Mouse (Mus musculus): Measurements from ENCODE around the gene Olfr91.

Gene Olfr91

GRCm38 (mm10) chr17:37062101-37062641 lies 35.9 kb downstream of the Olfr91 start:
- no peak for DNase-seq (ENCODE audit: low read depth, low spot score)

- no peak for DNase-seq (ENCODE audit: low read depth, low spot score)
Measured at GRCm38 (mm10) chr17:37061435-37061834, 36.6 kb downstream of the Olfr91 start.

DNA sequence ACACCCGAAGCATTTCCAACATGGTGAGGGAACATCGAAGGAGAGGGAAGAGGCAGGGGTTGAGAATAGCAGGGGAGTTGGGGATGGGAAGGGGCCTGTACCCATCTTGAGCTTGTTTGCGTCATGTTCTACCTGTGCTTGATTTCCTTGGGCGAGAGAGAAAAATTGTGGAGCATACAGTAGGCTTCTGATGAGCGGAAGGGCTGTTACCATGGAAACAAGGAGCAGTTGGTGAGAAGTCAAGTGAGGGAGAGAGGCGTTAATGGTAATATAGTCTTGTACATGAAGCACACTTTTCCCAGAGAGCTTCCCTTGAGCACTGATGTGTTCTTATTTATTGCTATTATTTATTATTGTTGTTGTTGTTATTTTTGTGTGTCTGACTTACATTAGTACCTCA lies 41.1 kb downstream of the Olfr91 start:
- no peak for DNase-seq (ENCODE audit: low read depth, low spot score)

DNA sequence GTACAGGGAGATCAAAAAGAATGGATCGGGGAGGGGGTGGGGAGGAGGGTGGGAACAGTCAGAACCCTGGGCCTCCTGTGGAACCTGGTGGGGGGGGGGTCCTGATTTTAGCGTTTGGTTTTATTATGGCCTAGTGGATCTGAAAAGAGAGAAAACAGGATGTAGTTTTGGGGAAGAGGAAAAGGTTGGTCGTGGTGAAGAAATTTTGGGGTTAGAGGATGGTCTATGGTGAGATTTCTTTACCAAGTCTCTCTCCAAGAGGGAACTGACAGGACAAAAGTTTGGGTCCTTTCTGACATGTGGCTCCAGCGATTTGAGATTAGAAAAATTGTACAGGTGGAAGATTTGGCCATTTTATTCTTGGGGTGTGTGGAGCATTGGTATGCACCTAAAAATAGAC lies 46.3 kb downstream of the Olfr91 start:
- no peak for DNase-seq (ENCODE audit: low read depth, low spot score)

DNA sequence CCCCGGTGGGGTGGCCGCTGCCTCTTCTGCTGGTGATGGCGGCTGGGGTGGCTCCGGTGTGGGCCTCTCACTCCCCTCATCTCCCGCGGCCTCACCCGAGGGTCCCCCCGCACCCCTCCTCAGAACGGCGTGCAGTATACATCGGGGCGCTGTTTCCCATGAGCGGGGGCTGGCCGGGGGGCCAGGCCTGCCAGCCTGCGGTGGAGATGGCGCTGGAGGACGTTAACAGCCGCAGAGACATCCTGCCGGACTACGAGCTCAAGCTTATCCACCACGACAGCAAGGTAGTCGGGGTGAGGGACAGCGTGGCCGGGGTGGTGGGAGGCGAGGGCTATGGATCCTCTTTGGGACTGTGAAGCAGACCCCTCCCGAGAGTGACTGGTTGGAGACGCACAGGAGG lies 47.2 kb downstream of the Olfr91 start:
- DNase-seq (ENCODE audit: low read depth, low spot score), result peak; percentile 8

DNA sequence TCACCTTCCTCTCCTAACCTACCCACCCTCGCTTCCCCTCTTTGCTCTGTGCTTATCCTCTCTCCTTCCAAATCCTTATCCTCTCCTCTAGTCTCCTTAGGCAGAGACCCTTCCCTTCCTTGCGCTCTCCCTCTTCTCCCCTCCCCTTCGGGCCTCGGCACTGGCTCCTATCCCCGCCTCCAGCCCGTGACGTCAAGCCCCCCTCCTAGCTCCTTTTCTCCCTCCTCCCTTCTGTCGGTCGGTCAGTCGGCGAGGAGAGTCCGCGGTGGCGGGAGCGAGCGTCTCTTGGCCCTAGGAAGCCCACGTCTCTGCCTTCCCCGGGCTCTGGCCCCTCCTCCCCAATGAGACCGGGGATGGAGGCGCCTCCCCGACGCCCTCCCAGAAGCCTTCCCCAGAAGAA lies 47.7 kb downstream of the Olfr91 start:
- peak; percentile 88 for DNase-seq (ENCODE audit: low read depth, low spot score)

DNA sequence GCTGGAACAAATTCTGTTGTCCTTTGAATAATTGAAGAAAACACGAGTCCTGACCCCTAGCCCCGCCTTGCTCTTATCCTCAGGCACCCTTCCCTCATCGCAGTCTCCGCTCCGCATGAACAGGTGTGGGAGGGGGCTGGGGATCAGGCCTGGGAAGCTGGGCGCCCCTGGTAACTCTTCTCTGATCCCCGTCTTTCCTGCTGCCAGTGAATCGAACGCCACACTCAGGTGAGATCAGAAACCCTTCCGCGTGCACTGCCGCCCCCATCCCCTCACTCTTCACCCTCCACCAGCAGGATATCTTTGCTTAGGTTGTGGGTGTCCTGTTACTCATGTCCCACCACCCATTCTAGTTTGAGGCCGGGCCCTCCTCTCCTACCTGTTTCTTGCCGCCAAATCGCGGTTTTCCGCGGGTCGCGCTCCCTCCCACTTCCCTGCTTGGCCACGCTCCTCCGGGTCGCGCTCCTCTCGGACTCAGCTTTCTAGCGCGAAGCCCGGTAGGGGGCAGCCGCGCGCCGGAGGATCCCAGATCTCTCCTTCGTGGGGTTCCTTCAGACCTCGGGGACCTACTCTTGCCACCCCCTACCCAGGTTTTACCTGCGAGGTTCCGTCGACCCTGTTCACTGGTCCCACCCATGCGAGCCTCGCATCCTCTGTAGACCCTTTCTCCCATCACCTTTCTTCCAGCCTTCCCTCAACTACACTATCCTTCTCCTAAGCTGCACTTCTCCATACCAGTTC lies 48.3 kb downstream of the Olfr91 start:
- DNase-seq (ENCODE audit: low read depth, low spot score), result peak; percentile 74

GRCm38 (mm10) chr17:37048383-37048782 lies 49.7 kb downstream of the Olfr91 start:
- DNase-seq (ENCODE audit: low read depth, low spot score), result no peak

DNA sequence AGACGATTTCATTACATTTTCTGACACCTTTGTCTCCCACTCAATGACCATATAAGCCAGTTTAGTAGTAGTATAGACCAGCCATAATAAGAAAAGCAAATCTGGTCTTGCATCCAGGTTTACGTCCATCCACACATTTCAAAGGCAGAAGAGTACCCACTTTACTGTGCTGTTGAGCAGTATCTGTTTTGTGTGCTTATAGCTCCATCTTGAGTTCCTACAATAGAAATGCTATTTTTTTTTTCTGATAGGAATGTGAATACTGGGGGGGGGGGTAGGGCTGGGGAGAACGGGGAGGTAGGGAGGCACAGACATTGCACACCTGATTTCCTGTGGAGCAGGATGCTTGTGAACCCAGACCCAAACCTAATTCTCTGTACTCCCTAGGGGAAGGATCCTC lies 50.1 kb downstream of the Olfr91 start:
- DNase-seq (ENCODE audit: low read depth, low spot score), result no peak

- no peak for DNase-seq (ENCODE audit: low read depth, low spot score)
Measured at GRCm38 (mm10) chr17:37047332-37047976, 50.6 kb downstream of the Olfr91 start.

DNA sequence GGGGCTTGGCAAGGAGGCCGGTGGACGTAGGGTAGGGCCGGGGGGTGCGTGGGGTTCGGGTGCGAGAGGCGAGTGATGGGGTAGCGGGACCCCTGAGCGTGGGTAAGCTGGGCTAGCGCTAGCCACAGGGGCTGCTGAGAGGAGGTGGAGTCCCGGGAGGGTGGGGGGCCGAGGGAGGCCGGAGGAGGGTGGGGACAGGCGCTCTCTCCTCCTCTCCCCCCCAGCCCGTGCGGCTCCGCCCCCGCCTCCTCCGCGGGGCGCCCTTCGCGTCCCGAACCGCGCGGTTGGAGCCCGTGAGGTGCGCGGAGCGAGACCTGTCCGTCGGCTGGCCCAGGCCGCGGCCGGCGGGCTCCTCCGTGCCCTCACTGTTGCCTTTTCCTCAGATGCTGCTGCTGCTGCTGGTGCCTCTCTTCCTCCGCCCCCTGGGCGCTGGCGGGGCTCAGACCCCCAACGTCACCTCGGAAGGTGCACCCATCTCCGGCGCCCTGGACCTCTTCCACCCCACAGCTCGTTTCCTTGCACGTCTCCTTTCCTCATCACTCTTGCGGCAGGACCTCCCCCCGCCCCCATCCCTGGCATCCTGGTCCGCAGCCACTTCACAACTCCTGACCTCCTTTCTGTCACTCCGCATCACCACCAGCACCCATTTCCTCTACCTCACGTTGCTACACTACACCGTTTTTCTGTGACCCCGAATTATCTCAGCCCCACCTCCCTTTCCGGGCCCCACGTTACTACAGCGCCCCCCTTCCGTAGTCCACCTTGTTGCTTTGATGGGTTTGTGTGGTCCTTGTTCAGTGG lies 51.6 kb downstream of the Olfr91 start:
- peak; percentile 60 for DNase-seq (ENCODE audit: low read depth, low spot score)

- DNase-seq (ENCODE audit: low read depth, low spot score), result peak; percentile 87
Measured at GRCm38 (mm10) chr17:37045611-37046311, 52.3 kb downstream of the Olfr91 start, which contains the start of gene Gabbr1. TSS of gene Gabbr1 (plus strand) at chr17:37045966.

GRCm38 (mm10) chr17:37044651-37045244 lies 53.3 kb downstream of the Olfr91 start:
- DNase-seq (ENCODE audit: low read depth, low spot score), result no peak

Data from mesoderm, embryonic 11.5 days (tissue).